Mouse (Mus musculus) heart, embryonic 14.5 days (tissue): ENCODE results near the gene Bcl2l12. TPM values are rescaled to one million over a fixed set of nuclear protein-coding genes. Genes with fewer than 3 reads are reported as not detected.

Experiments
- ATAC-seq: fragments of 200-750 bp; cut with Nextera tagmentation; 2 replicates; pipeline ENCODE4 v1.8.0; 2017; ENCODE audit warnings: low read depth, moderate TSS enrichment; ENCODE audit not compliant: insufficient number of reproducible peaks, insufficient read depth, low FRiP score
- H3K27ac ChIP-seq, 2 experiments: fragments of 200-500 bp in 1 of 2; fragments of 300-500 bp in 1 of 2; sonication (generic) in 1 of 2; replicated peaks in 1 of 2; 2 replicates each; pipeline ENCODE4 v1.5.1; 2012 to 2014; ENCODE audit warnings: low read depth in 2 of 2, low read length in 2 of 2, control low read depth in 1 of 2, mild to moderate bottlenecking in 1 of 2, mixed read lengths in 1 of 2; ENCODE audit not compliant: control insufficient read depth in 1 of 2, insufficient read depth in 1 of 2
- H3K27me3 ChIP-seq: fragments of 300-500 bp; sonication (generic); 2 replicates; pipeline ENCODE4 v1.6.1; 2014; ENCODE audit warnings: mild to moderate bottlenecking, low read length, control low read depth; ENCODE audit not compliant: control insufficient read depth, insufficient read depth
- H3K36me3 ChIP-seq: fragments of 300-500 bp; sonication (generic); 2 replicates; pipeline ENCODE4 v1.6.1; 2014; ENCODE audit warnings: mild to moderate bottlenecking, control low read depth, low read length, mixed read lengths; ENCODE audit not compliant: control insufficient read depth, insufficient read depth
- H3K4me1 ChIP-seq, 2 experiments: fragments of 200-500 bp in 1 of 2; fragments of 300-500 bp in 1 of 2; sonication (generic) in 1 of 2; 2 replicates each; pipeline ENCODE4 v1.6.1; 2012 to 2014; ENCODE audit warnings: low read length in 2 of 2, control low read depth in 1 of 2, mixed read lengths in 1 of 2; ENCODE audit not compliant: control insufficient read depth in 2 of 2, insufficient read depth in 2 of 2
- H3K4me2 ChIP-seq: fragments of 300-500 bp; sonication (generic); 2 replicates; pipeline ENCODE4 v1.6.1; 2014; ENCODE audit warnings: mild to moderate bottlenecking, low read length
- H3K4me3 ChIP-seq, 2 experiments: fragments of 200-500 bp in 1 of 2; fragments of 300-500 bp in 1 of 2; sonication (generic) in 1 of 2; 2 replicates each; pipeline ENCODE4 v1.5.1; 2012 to 2014; ENCODE audit warnings: low read length in 2 of 2, mild to moderate bottlenecking in 2 of 2, control low read depth in 1 of 2, low read depth in 1 of 2, moderate library complexity in 1 of 2; ENCODE audit not compliant: control insufficient read depth in 1 of 2, insufficient read depth in 1 of 2
- H3K9ac ChIP-seq: fragments of 300-500 bp; sonication (generic); 2 replicates; pipeline ENCODE4 v1.6.1; 2014; ENCODE audit warnings: mild to moderate bottlenecking, low read length
- H3K9me3 ChIP-seq: fragments of 300-500 bp; sonication (generic); 2 replicates; pipeline ENCODE4 v1.6.1; 2016; ENCODE audit warnings: low read length, control low read depth; ENCODE audit not compliant: control insufficient read depth
- WGBS: fragments of 180-500 bp; shearing (Covaris S2); extraction: QIAGEN DNeasy Blood & Tissue Kit; methylation state at CpG from one replicate; pipeline ENCODE4 v1.1.7; 2014; 5-methylcytosine and 5-hydroxymethylcytosine counted together
- polyA plus RNA-seq: library from polyadenylated mRNA; unstranded; fragments of >200 nt; fragmentation: Nextera tagmentation; extraction: Ambion mirVana; gene quantifications from 2 replicates; pipeline ENCODE4 v1.2.1, GENCODE M21; 2014

Bcl2l12 gene
- polyA plus RNA-seq, 1 experiment from 2014 or later: 35.4 TPM

- H3K4me1 ChIP-seq: peaks cover 12 to 29% of the 10 kb centered on the region in 2 experiments
- peak; percentile 95 for ATAC-seq
- peak within 1 kb of the TSS; percentile 94 to 96 for H3K27ac ChIP-seq
- under 1% methylated on average over 42 of the region's 42 CpGs for WGBS
- H3K9me3 ChIP-seq: no peaks in the 10 kb centered on the region
- H3K27me3 ChIP-seq: no peaks in the 10 kb centered on the region
- H3K4me3 ChIP-seq: peak within 1 kb of the TSS; percentile 79 to 96
- H3K36me3 ChIP-seq: peaks cover 48% of the 10 kb centered on the region
- peak within 1 kb of the TSS; percentile 84 for H3K4me2 ChIP-seq
- peak within 1 kb of the TSS; percentile 99 for H3K9ac ChIP-seq
Observed at GRCm38 (mm10) chr7:44986192-44986878, 12.2 kb downstream of the Bcl2l12 start, which contains the start of gene Prmt1. Prmt1 (minus strand) TSS chr7:44986568.

- H3K27ac ChIP-seq: peak overlapping the region; percentile 70 to 96
- H3K4me3 ChIP-seq: peak overlapping the region; percentile 64 to 96
- no peaks in the 10 kb centered on the region for H3K27me3 ChIP-seq
- H3K4me1 ChIP-seq: peaks cover 12 to 29% of the 10 kb centered on the region in 2 experiments
- no peaks in the 10 kb centered on the region for H3K9me3 ChIP-seq
- H3K36me3 ChIP-seq: peaks cover 48% of the 10 kb centered on the region
- ATAC-seq: peak; percentile 5
- under 1% methylated on average over 42 of the region's 45 CpGs for WGBS
- peak overlapping the region; percentile 78 for H3K4me2 ChIP-seq
- H3K9ac ChIP-seq: peak overlapping the region; percentile 99
Observed at GRCm38 (mm10) chr7:44985595-44986191, 12.8 kb downstream of the Bcl2l12 start.

- Histone ChIP-seq H3K4me1 (peaks cover 12 to 29% of the 10 kb centered on the region in 2 experiments), H3K4me3 (peak overlapping the region; percentile 0 to 96; a peak in 3 of 4 replicates), H3K27ac (peak overlapping the region in 1 of 2 experiments; percentile 96; a peak in 2 of 4 replicates), H3K9ac (peak overlapping the region; percentile 99), H3K36me3 (peaks cover 49% of the 10 kb centered on the region), H3K9me3 (no peaks in the 10 kb centered on the region), H3K4me2 (peak overlapping the region; percentile 78), H3K27me3 (no peaks in the 10 kb centered on the region)
- 46% methylated on average over 3 of the region's 3 CpGs for whole genome bisulfite sequencing
- ATAC-seq: no peak
Observed at GRCm38 (mm10) chr7:44984833-44985164, 13.7 kb downstream of the Bcl2l12 start.

GRCm38 (mm10) chr7:44983944-44984832 lies 14.3 kb downstream of the Bcl2l12 start:
- peaks cover 50% of the 10 kb centered on the region for H3K36me3 ChIP-seq
- H3K27me3 ChIP-seq: no peaks in the 10 kb centered on the region
- peak overlapping the region; percentile 78; the same call in 1 of the 2 replicates for H3K4me2 ChIP-seq
- peak overlapping the region in 1 of 2 experiments; percentile 96; a peak in 1 of 4 replicates for H3K4me3 ChIP-seq
- WGBS: 68% methylated on average over 7 of the region's 7 CpGs
- H3K9me3 ChIP-seq: no peaks in the 10 kb centered on the region
- H3K27ac ChIP-seq: peak overlapping the region in 1 of 2 experiments; percentile 96; a peak in 2 of 4 replicates
- peaks cover 12 to 29% of the 10 kb centered on the region in 2 experiments for H3K4me1 ChIP-seq
- no peak for ATAC-seq
- H3K9ac ChIP-seq: peak overlapping the region; percentile 99

- Histone ChIP-seq H3K27me3 (no peaks in the 10 kb centered on the region), H3K4me2 (no peak overlapping the region), H3K9me3 (no peaks in the 10 kb centered on the region), H3K4me3 (no peak overlapping the region), H3K36me3 (peaks cover 59% of the 10 kb centered on the region), H3K9ac (no peak overlapping the region), H3K4me1 (peaks cover 10 to 22% of the 10 kb centered on the region in 2 experiments), H3K27ac (0 out of 4 replicates have a peak overlapping the region, but pooled peaks of 1 of the 2 experiments have one; percentile 26)
- ATAC-seq: no peak
- 34% methylated on average over 6 of the region's 6 CpGs for WGBS
Observed at GRCm38 (mm10) chr7:44983085-44983484, 15.4 kb downstream of the Bcl2l12 start.

- WGBS: 96% methylated on average over 8 of the region's 8 CpGs
- H3K27ac ChIP-seq: no peak overlapping the region
- no peak overlapping the region for H3K4me3 ChIP-seq
- peaks cover 7 to 18% of the 10 kb centered on the region in 2 experiments for H3K4me1 ChIP-seq
- H3K4me2 ChIP-seq: no peak overlapping the region
- H3K36me3 ChIP-seq: peaks cover 74% of the 10 kb centered on the region
- no peak for ATAC-seq
- no peaks in the 10 kb centered on the region for H3K9me3 ChIP-seq
- no peak overlapping the region for H3K9ac ChIP-seq
- no peaks in the 10 kb centered on the region for H3K27me3 ChIP-seq
Observed at GRCm38 (mm10) chr7:44981539-44981938, 17.0 kb downstream of the Bcl2l12 start.

- Histone ChIP-seq H3K4me1 (peaks cover 0 to 14% of the 10 kb centered on the region in 2 experiments; a peak in 1 of 4 replicates), H3K36me3 (peaks cover 78% of the 10 kb centered on the region), H3K9ac (no peak overlapping the region), H3K4me2 (no peak overlapping the region), H3K4me3 (no peak overlapping the region), H3K27me3 (no peaks in the 10 kb centered on the region), H3K9me3 (no peaks in the 10 kb centered on the region), H3K27ac (no peak overlapping the region)
- no peak for ATAC-seq
- 93% methylated on average over 3 of the region's 3 CpGs for WGBS
Observed at GRCm38 (mm10) chr7:44978300-44978699, 20.2 kb downstream of the Bcl2l12 start.
